Mouse (Mus musculus): Measurements from ENCODE around the gene Apoa1. TPM values are rescaled to one million over a fixed set of nuclear protein-coding genes. Genes with fewer than 3 reads are reported as not detected.
A peak's percentile ranks its signal among the peaks of the same experiment; 100 is the strongest.

Gene Apoa1
- polyA plus RNA-seq, 1 experiment from 2014 or later = 2.3 TPM

- Histone ChIP-seq H3K4me3 (no peak within 1 kb of the TSS), H3K27ac (no peak within 1 kb of the TSS), H3K9ac (no peak within 1 kb of the TSS), H3K36me3 (no peaks in the 10 kb centered on the region), H3K4me1 (peaks cover 7% of the 10 kb centered on the region; the same call in 1 of the 2 replicates), H3K4me2 (replicated peaks) (no peak within 1 kb of the TSS), H3K9me3 (no peaks in the 10 kb centered on the region), H3K27me3 (peaks cover 26% of the 10 kb centered on the region)
- WGBS = 55% methylated on average over 7 of the region's 7 CpGs
- ATAC-seq (ENCODE audit: insufficient number of reproducible peaks, insufficient read depth, low FRiP score, low TSS enrichment) = no peak
Measured at GRCm38 (mm10) chr9:46268343-46268873, 40.0 kb downstream of the Apoa1 start, which contains the start of gene Apoa5. Gene Apoa5, plus strand, starts transcription at chr9:46268633.

GRCm38 (mm10) chr9:46269125-46269524 is 40.7 kb downstream of the Apoa1 start:
- no peak overlapping the region for H3K27ac ChIP-seq
- ATAC-seq (ENCODE audit: insufficient number of reproducible peaks, insufficient read depth, low FRiP score, low TSS enrichment) = no peak
- H3K9ac ChIP-seq = no peak overlapping the region
- no peaks in the 10 kb centered on the region for H3K36me3 ChIP-seq
- H3K4me2 ChIP-seq (replicated peaks) = no peak overlapping the region
- H3K4me3 ChIP-seq = no peak overlapping the region
- 86% methylated on average over 5 of the region's 5 CpGs for WGBS
- H3K4me1 ChIP-seq = peaks cover 13% of the 10 kb centered on the region
- H3K9me3 ChIP-seq = no peaks in the 10 kb centered on the region
- peaks cover 26% of the 10 kb centered on the region for H3K27me3 ChIP-seq

GRCm38 (mm10) chr9:46270782-46271181 is 42.4 kb downstream of the Apoa1 start:
- H3K4me2 ChIP-seq (replicated peaks) = no peak overlapping the region
- no peak overlapping the region for H3K9ac ChIP-seq
- H3K4me3 ChIP-seq = no peak overlapping the region
- no peak for ATAC-seq (ENCODE audit: insufficient number of reproducible peaks, insufficient read depth, low FRiP score, low TSS enrichment)
- no peak overlapping the region for H3K27ac ChIP-seq
- peaks cover 13% of the 10 kb centered on the region for H3K4me1 ChIP-seq
- H3K9me3 ChIP-seq = no peaks in the 10 kb centered on the region
- 92% methylated on average over 4 of the region's 4 CpGs for WGBS
- H3K36me3 ChIP-seq = peaks cover 14% of the 10 kb centered on the region
- H3K27me3 ChIP-seq = peaks cover 26% of the 10 kb centered on the region

- peaks cover 26% of the 10 kb centered on the region for H3K27me3 ChIP-seq
- no peaks in the 10 kb centered on the region for H3K9me3 ChIP-seq
- peaks cover 27% of the 10 kb centered on the region for H3K36me3 ChIP-seq
- H3K4me2 ChIP-seq (replicated peaks) = no peak overlapping the region
- peaks cover 13% of the 10 kb centered on the region for H3K4me1 ChIP-seq
- H3K27ac ChIP-seq = no peak overlapping the region
- H3K4me3 ChIP-seq = no peak overlapping the region
- 91% methylated on average over 9 of the region's 9 CpGs for WGBS
- H3K9ac ChIP-seq = no peak overlapping the region
- no peak for ATAC-seq (ENCODE audit: insufficient number of reproducible peaks, insufficient read depth, low FRiP score, low TSS enrichment)
Measured at GRCm38 (mm10) chr9:46272070-46272469, 43.7 kb downstream of the Apoa1 start.

- no peaks in the 10 kb centered on the region for H3K9me3 ChIP-seq
- H3K4me3 ChIP-seq = peak within 1 kb of the TSS; percentile 70
- peak within 1 kb of the TSS; percentile 74 for H3K9ac ChIP-seq
- peak; percentile 92 for ATAC-seq (ENCODE audit: insufficient number of reproducible peaks, insufficient read depth, low FRiP score, low TSS enrichment)
- 5% methylated on average over 45 of the region's 45 CpGs for WGBS
- H3K4me1 ChIP-seq = peaks cover 13% of the 10 kb centered on the region
- H3K36me3 ChIP-seq = peaks cover 35% of the 10 kb centered on the region
- H3K27ac ChIP-seq = peak within 1 kb of the TSS; percentile 60
- H3K4me2 ChIP-seq (replicated peaks) = peak within 1 kb of the TSS; percentile 89
- H3K27me3 ChIP-seq = peaks cover 26% of the 10 kb centered on the region
Measured at GRCm38 (mm10) chr9:46272677-46273454, 44.5 kb downstream of the Apoa1 start, which contains the start of gene Zpr1. Gene Zpr1, plus strand, starts transcription at chr9:46273064.

- peaks cover 46% of the 10 kb centered on the region for H3K36me3 ChIP-seq
- H3K4me3 ChIP-seq = no peak overlapping the region
- H3K4me2 ChIP-seq (replicated peaks) = no peak overlapping the region
- no peak overlapping the region for H3K9ac ChIP-seq
- H3K27me3 ChIP-seq = peaks cover 21% of the 10 kb centered on the region
- no peak overlapping the region for H3K27ac ChIP-seq
- H3K9me3 ChIP-seq = no peaks in the 10 kb centered on the region
- WGBS = 88% methylated on average over 9 of the region's 9 CpGs
- no peak for ATAC-seq (ENCODE audit: insufficient number of reproducible peaks, insufficient read depth, low FRiP score, low TSS enrichment)
- peaks cover 13% of the 10 kb centered on the region for H3K4me1 ChIP-seq
Measured at GRCm38 (mm10) chr9:46274494-46274893, 46.1 kb downstream of the Apoa1 start.

Other genes with a start within 250 kb of the Apoa1 start
- 230 and 231 TPM in 2 replicates for gene Pafah1b2, start 215.9 kb upstream of the Apoa1 start, polyA plus RNA-seq (2016; fragmentation: Nextera tagmentation; extraction: Ambion mirVana)
- gene Sik3, start 215.8 kb upstream of the Apoa1 start, polyA plus RNA-seq (2016; fragmentation: Nextera tagmentation; extraction: Ambion mirVana) = 12.0 and 15.6 TPM in 2 replicates
- not detected in 2 replicates for gene Apoc3, start 7.1 kb downstream of the Apoa1 start, polyA plus RNA-seq (2016; fragmentation: Nextera tagmentation; extraction: Ambion mirVana)
- not detected in 2 replicates for gene Apoa4, start 12.1 kb downstream of the Apoa1 start, polyA plus RNA-seq (2016; fragmentation: Nextera tagmentation; extraction: Ambion mirVana)
- not detected in 2 replicates for gene Apoa5, start 40.1 kb downstream of the Apoa1 start, polyA plus RNA-seq (2016; fragmentation: Nextera tagmentation; extraction: Ambion mirVana)
- gene Zpr1, start 44.5 kb downstream of the Apoa1 start, polyA plus RNA-seq (2016; fragmentation: Nextera tagmentation; extraction: Ambion mirVana) = 52.6 and 59.5 TPM in 2 replicates
- gene Bud13, start 54.4 kb downstream of the Apoa1 start, polyA plus RNA-seq (2016; fragmentation: Nextera tagmentation; extraction: Ambion mirVana) = 34.6 and 35.7 TPM in 2 replicates
- not detected in 2 replicates for gene 4931429L15Rik, start 91.4 kb downstream of the Apoa1 start, polyA plus RNA-seq (2016; fragmentation: Nextera tagmentation; extraction: Ambion mirVana)